Comparison of ENCODE assay signal across 8 mouse cellular contexts in the genomic region with DNA sequence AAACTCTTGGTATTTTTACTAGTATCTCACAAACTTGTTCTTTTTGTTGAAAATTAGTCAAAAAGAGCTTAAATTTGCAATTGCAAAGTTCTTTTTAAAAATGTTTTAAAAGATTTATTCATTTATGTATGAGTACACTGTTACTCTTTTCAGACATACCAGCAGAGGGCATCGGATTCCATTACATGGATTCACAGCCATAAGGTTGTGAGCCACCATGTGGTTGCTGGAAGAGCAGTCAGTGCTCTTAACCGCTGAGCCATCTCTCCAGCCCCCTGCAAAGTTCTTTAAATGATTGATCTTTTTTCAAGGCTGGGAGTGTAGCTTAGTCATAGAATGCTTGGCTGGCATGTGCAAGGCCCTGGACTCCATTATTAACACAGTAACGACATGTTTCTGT. TPM values are rescaled to one million over a fixed set of nuclear protein-coding genes. Genes with fewer than 3 reads are reported as not detected.
A peak's percentile ranks its signal among the peaks of the same experiment; 100 is the strongest.
DNase-seq lines count a peak whose midpoint lies in the region; ATAC-seq and TF ChIP-seq lines count a peak whose summit lies in the region.

No protein-coding gene starts in this region.

- H3K4me1 ChIP-seq in testis, adult 2 months (ENCODE audit: control insufficient read depth, insufficient read depth, low read length), result no peaks in the 10 kb centered on the region
- no peaks in the 10 kb centered on the region for H3K4me1 ChIP-seq in forebrain, postnatal 0 days (ENCODE audit: insufficient read depth)

- ATAC-seq in forebrain, postnatal 0 days, result peak; percentile 88

- H3K27ac ChIP-seq in testis, adult 2 months (ENCODE audit: control insufficient read depth, insufficient read depth, low read depth, low read length), result no peak overlapping the region
- no peak overlapping the region for H3K27ac ChIP-seq in forebrain, postnatal 0 days (ENCODE audit: low read depth, low read length)

- peak; percentile 15; the same call in 1 of the 2 replicates for TF ChIP-seq CTCF in testis, adult 2 months (IDR thresholded peaks at IDR 0.05; ENCODE audit: control insufficient read depth, insufficient read depth, insufficient replicate concordance, low read depth, low read length)
- peak; percentile 89 for TF ChIP-seq CTCF in forebrain, postnatal 0 days (IDR thresholded peaks at IDR 0.05; ENCODE audit: low read depth)

- H3K4me2 ChIP-seq in forebrain, postnatal 0 days (ENCODE audit: low read depth), result no peak overlapping the region

- H3K9me3 ChIP-seq in forebrain, postnatal 0 days (ENCODE audit: low read length), result no peaks in the 10 kb centered on the region

- DNase-seq in cerebellum, adult 8-10 months, result peak; percentile 19
- DNase-seq in cerebellum, adult 11 months, result no peak
- no peak for DNase-seq in testis, postnatal 14 days (ENCODE audit: low spot score)
- peak; percentile 73 for DNase-seq in forebrain, postnatal 0 days
- DNase-seq in lung, postnatal 25 days (ENCODE audit: low spot score), result peak; percentile 42
- DNase-seq in yolk sac, embryonic 10.5 days (ENCODE audit: low spot score), result no peak
- DNase-seq in gastrocnemius, adult 8-10 months (ENCODE audit: low spot score in 2 of 2), result no peak

- peaks cover 2% of the 10 kb centered on the region for H3K36me3 ChIP-seq in testis, adult 2 months (ENCODE audit: control insufficient read depth, insufficient read depth, low read length)
- peaks cover 79% of the 10 kb centered on the region for H3K36me3 ChIP-seq in forebrain, postnatal 0 days (ENCODE audit: insufficient read depth)

- H3K27me3 ChIP-seq in testis, adult 2 months (ENCODE audit: control insufficient read depth, insufficient read depth, low read length), result no peaks in the 10 kb centered on the region
- no peaks in the 10 kb centered on the region for H3K27me3 ChIP-seq in forebrain, postnatal 0 days (ENCODE audit: insufficient read depth, low read length)

- TF ChIP-seq POLR2A in testis, adult 2 months (IDR thresholded peaks at IDR 0.05; ENCODE audit: control insufficient read depth, low read depth, low read length), result no peak

- no peak overlapping the region for H3K9ac ChIP-seq in forebrain, postnatal 0 days

- whole genome bisulfite sequencing in forebrain, postnatal 0 days, result 41% methylated on average over 3 of the region's 3 CpGs

- no peak overlapping the region for H3K4me3 ChIP-seq in testis, adult 2 months (ENCODE audit: control insufficient read depth, low read depth, low read length)
- H3K4me3 ChIP-seq in forebrain, postnatal 0 days (ENCODE audit: low read depth, low read length), result no peak overlapping the region

RNA-seq across cellular contexts. Expression of a gene that starts 8.5 kb away (rescaled TPM):
- 41.8 and 43.6 TPM in 2 replicates for polyA plus RNA-seq in testis, adult 2 months (2012; rRNA removed)
- total RNA-seq in forebrain, postnatal 0 days (2014; rRNA removed), result 21.5 and 30.8 TPM in 2 replicates
- 26.6 and 29.9 TPM in 2 replicates for polyA plus RNA-seq in forebrain, postnatal 0 days (2015; fragmentation: Nextera tagmentation; extraction: Ambion mirVana)
- total RNA-seq in gastrocnemius, adult 8-10 months (2022), result 10 to 100 TPM; 10.2 to 12.8 (median 11.9) TPM

RNA-seq across cellular contexts. Expression of a gene that starts 9.0 kb away (rescaled TPM):
- polyA plus RNA-seq in testis, adult 2 months (2012; rRNA removed), result 84.1 and 84.7 TPM in 2 replicates
- total RNA-seq in forebrain, postnatal 0 days (2014; rRNA removed), result 121 and 177 TPM in 2 replicates
- polyA plus RNA-seq in forebrain, postnatal 0 days (2015; fragmentation: Nextera tagmentation; extraction: Ambion mirVana), result 165 and 166 TPM in 2 replicates
- 10 to 100 TPM; 25.7 to 34.6 (median 28.7) TPM for total RNA-seq in gastrocnemius, adult 8-10 months (2022)

RNA-seq across cellular contexts. Expression of a gene that starts 51.6 kb away (rescaled TPM):
- 1.2 and 1.7 TPM in 2 replicates for polyA plus RNA-seq in testis, adult 2 months (2012; rRNA removed)
- total RNA-seq in forebrain, postnatal 0 days (2014; rRNA removed), result 0.46 and 2.7 TPM in 2 replicates
- polyA plus RNA-seq in forebrain, postnatal 0 days (2015; fragmentation: Nextera tagmentation; extraction: Ambion mirVana), result 0.44 and 0.53 TPM in 2 replicates
- total RNA-seq in gastrocnemius, adult 8-10 months (2022), result 1 to 10 TPM; 1.5 to 2.5 (median 1.7) TPM

RNA-seq across cellular contexts. Expression of a gene that starts 55.4 kb away (rescaled TPM):
- polyA plus RNA-seq in testis, adult 2 months (2012; rRNA removed), result not detected in 2 replicates
- total RNA-seq in forebrain, postnatal 0 days (2014; rRNA removed), result not detected in 2 replicates
- polyA plus RNA-seq in forebrain, postnatal 0 days (2015; fragmentation: Nextera tagmentation; extraction: Ambion mirVana), result not detected in 2 replicates
- total RNA-seq in gastrocnemius, adult 8-10 months (2022), result not detected

RNA-seq across cellular contexts. Expression of a gene that starts 57.7 kb away (rescaled TPM):
- polyA plus RNA-seq in testis, adult 2 months (2012; rRNA removed), result 5.5 and 12.8 TPM in 2 replicates
- total RNA-seq in forebrain, postnatal 0 days (2014; rRNA removed), result 58.8 and 70.5 TPM in 2 replicates
- polyA plus RNA-seq in forebrain, postnatal 0 days (2015; fragmentation: Nextera tagmentation; extraction: Ambion mirVana), result 59.8 and 71.3 TPM in 2 replicates
- 10 to 100 TPM in 1 of 4 experiments, 1 to 10 TPM in 3; 6.7 to 16.6 (median 8.4) TPM for total RNA-seq in gastrocnemius, adult 8-10 months (2022)

Comparison
In these comparisons a context has a peak if more than half of its experiments do, and no peak if none do; other contexts are left out.
1. DNase-seq: peak in cerebellum, adult 8-10 months (single experiment), forebrain, postnatal 0 days (single experiment) and lung, postnatal 25 days (single experiment); none in cerebellum, adult 11 months (single experiment), testis, postnatal 14 days (single experiment), yolk sac, embryonic 10.5 days (single experiment) and gastrocnemius, adult 8-10 months (0 of 2).